Mouse (Mus musculus) T-cell, adult 2 months (primary cell): ENCODE data around the gene E2f6.
A peak's percentile ranks its signal among the peaks of the same experiment; 100 is the strongest.

Source experiments
- DNase-seq: peaks from one replicate; pipeline ENCODE4 v3.0.0; 2022; ENCODE audit warnings: low spot score

The E2f6 gene

DNA sequence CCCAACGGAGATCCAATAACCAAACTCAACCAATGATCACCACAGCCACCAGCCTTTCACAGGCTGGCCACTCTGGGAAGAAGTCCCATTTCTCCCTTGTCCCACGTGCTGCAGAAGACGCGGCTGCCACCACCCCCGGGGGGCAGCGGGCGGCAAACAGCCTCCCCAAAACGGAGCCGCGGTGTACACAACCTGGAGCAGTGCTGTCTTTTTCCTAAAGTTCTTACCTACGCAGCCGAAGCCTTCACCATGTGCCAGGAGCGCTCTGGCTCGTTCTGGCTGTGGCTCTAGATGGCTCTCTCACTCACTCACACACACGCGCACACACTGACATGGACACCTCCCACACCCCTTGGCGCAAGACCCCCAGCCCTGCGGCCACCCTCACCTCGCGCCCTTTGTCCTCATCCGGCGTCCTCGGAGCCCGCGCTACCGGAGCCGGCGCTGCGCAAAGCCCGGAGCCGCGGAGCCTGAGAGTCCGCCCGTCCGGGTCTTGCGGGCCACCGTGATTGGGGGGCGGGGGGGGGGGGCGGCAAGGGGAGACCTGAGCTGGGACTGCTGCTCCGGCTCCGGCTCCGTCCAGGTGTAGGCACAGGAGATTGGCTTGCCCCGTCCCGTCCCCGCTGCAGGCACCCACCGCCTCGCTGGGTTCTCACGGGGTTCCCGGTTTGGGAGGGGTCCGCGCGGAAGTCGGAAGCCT is 10.4 kb upstream of the E2f6 start, which contains the start of gene Greb1:
Gene Greb1, minus strand, starts transcription at position 628 of the 700 bp plus-strand sequence.
- DNase-seq, result no peak

GRCm38 (mm10) chr12:16800959-16801315 is 9.8 kb upstream of the E2f6 start:
- no peak for DNase-seq

GRCm38 (mm10) chr12:16803237-16803955 is 7.4 kb upstream of the E2f6 start:
- no peak for DNase-seq

GRCm38 (mm10) chr12:16803956-16804430 is 6.8 kb upstream of the E2f6 start:
- no peak for DNase-seq

- DNase-seq, result peak; percentile 74
Observed at GRCm38 (mm10) chr12:16805511-16805910, 5.3 kb upstream of the E2f6 start.

GRCm38 (mm10) chr12:16808045-16808444 is 2.7 kb upstream of the E2f6 start:
- DNase-seq, result no peak

- no peak for DNase-seq
Observed at GRCm38 (mm10) chr12:16811477-16811876, 714 bp downstream of the E2f6 start.

DNA sequence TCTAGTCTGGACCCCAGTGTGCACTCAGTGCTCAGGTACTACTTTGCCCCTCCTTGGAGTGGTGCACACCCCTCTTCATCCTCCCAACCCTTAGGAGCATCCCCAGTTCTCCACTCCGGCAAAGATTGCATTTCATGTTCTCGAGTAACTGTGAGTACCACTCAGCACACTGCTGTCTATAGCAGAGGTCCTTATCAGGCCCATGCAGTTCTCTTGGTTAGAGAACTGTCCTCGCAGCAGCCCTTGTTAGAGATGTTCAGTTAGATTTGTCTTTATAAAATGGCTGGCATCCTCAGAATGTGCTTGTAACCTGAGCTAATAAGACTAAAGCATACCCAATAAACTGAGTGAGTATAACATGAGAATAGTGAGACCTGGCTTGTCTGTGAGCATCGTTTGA is 6.4 kb downstream of the E2f6 start:
- DNase-seq, result no peak

- no peak for DNase-seq
Observed at GRCm38 (mm10) chr12:16818513-16818912, 7.8 kb downstream of the E2f6 start.

- no peak for DNase-seq
Observed at GRCm38 (mm10) chr12:16820761-16821160, 10.0 kb downstream of the E2f6 start.

GRCm38 (mm10) chr12:16822181-16822734 is 11.5 kb downstream of the E2f6 start:
- DNase-seq, result no peak

DNA sequence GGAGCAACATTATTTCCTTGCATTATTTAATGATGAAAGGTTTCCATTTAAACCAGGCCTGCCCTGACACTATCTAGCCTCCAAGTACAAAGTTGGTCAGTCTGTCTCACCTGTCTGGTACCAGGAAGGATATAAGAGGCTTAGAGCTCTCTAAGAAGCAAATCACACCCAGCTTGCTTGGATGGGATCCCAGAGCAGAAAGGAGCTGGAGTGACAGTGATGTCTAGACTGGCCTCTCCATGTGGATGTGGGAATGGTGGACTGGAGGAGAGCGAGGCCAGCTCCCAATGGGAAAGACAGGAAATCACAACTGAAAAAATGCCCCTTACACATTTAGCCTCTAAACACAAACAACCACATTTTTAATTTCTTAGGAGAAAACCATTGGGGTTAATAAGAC is 12.9 kb downstream of the E2f6 start:
- no peak for DNase-seq

- DNase-seq, result no peak
Observed at GRCm38 (mm10) chr12:16828505-16828904, 17.7 kb downstream of the E2f6 start.

DNA sequence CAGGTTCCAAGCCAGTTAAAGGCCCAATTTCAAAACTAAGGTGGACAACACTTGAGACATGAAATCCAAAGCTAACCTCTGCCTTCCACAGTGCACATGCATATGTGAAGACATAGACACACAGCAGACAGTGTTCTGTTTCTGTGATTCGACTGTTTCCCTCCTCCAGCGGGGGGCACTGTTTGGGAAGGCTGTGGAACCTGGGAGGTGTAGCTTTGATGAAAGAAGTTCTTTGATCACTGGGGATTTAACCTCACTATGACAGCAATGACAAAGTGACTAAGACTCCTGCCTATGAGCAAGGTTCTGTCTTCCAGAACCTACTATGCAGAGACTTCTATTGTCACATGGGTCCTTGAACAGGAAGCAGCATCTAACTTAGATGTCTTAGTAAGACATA is 19.0 kb downstream of the E2f6 start:
- no peak for DNase-seq

GRCm38 (mm10) chr12:16831071-16831470 is 20.3 kb downstream of the E2f6 start:
- DNase-seq, result no peak

DNA sequence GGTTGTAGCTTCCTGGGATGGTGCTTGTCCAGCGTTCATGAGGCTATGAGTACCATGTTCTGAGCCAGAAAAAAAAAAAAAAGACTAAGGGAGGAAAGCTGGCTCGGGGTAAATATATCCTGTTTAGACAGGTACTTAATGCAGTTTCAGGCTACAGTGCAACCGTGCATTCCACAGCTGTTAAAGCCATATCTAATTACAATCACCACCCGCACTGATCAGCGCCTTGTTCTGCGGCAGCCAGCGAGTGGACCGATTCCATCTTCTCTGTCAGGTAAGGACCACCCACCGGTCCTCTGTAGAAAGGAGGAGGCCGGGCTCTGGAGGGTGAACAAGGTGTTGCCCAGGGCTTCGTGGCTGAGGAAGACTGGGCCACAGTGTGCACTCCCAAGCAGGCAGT is 23.9 kb downstream of the E2f6 start:
- no peak for DNase-seq

- DNase-seq, result no peak
Observed at GRCm38 (mm10) chr12:16836188-16836587, 25.4 kb downstream of the E2f6 start.

DNA sequence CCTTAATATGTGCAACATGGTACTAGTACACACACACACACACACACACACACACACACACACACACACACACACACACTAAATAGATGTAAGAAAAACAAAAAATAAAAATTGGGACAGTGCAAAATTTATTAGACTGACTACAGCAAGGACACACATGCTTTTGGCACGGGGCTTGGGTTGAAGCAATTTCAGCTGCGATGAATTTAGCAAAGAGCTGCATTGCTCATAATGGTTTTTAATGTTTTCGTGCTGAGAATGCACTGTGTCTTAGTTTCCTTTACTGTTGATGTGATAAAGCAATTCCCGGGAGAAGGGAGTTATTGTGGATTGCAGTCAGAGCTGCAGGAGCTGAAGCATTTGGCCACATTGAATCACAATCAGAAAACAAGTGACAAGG is 27.0 kb downstream of the E2f6 start:
- no peak for DNase-seq

DNA sequence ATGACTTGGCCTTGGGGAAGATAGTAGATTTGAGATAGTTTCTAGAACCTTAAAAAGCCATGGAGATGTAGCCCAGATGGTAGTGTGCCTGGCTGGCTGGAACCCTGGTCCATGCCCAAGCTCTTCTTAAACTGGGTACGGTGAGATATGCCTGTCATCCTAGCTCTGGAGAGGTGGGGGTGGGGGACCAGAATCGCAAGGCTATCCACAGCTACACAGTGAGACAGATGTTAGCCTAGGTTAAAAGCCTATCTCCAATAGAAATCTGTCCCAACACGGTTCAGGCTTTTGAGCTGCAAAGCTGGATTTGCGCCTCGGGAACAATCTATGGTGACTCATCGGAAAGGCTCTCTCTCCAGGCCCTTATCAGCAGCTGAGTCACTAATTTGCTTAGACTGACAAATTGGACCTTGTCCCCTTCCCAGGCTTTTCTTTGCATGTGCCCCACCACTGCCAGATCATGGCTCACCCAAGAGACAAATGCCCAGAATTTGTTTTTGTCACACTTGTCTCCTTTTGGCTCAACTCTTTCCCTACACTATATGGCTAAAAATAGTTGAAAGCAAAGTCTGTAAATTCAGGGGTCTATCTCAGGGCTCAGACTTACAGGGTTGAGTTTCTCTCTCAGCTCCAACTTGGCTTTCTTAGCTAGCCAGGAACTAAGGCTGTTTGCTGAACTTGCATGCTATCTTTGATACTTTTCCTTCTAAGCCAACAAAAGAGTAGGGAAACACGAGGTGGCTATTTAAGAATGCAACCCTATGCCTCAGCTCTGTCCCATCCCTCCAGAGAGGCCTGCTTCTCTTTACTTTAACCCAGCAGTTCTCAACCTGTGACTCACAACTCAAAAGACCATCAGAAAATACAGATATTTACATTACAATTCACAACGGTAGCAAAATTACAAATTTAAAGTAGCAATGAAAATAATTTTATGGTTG is 30.3 kb downstream of the E2f6 start:
- no peak for DNase-seq

DNA sequence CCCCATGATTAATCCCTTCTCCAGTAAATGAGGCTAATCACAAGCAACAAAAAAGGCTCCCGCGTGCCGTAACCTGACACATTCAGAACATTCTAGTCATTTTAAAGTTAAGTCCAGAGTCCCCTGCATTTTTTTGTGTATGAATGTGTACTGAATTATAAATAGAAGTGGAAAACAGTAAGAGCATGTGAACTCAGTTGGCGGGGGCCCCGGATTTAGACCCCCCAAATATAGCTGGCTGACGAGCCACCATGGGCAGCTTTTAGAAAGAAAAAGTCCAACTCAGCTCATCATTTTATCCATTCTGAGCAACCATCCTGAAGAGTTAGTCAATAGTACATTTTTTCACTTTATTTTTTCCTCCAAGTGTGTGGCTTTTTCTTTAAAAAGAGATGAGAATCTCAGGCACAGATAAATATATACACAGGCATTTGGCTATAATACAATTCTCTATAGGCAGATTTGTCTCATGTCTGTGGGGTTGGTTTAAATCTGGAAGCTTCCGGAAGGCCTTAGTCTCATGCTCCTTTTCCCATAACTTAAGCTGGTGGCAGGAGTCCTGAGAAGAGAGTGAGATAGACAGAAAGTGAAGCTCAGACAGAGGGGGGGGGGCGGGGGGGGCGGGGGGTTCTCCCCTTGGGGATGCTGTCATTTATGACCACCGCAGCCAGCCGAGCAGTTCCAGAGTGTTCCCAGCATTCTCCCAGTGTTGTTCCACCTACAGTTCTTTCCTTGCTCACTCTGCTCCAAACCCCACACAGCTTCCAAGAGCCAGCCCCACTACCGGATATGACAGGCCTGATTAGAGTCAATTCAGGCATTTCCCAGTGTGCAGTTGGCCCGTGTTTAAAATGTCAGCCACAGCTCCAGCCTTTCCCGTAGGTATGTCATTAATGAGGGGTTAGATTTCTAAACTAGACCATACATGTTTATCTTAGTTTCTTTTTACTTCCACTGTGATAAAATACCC is 34.1 kb downstream of the E2f6 start:
- no peak for DNase-seq

GRCm38 (mm10) chr12:16847204-16847792 is 36.5 kb downstream of the E2f6 start:
- DNase-seq, result no peak
